Mouse (Mus musculus): ENCODE results near the gene Fam136a.

Fam136a gene

GRCm38 (mm10) chr6:86397257-86397980 is 32.0 kb downstream of the Fam136a start:
- no peak for ATAC-seq (ENCODE audit: low TSS enrichment)

DNA sequence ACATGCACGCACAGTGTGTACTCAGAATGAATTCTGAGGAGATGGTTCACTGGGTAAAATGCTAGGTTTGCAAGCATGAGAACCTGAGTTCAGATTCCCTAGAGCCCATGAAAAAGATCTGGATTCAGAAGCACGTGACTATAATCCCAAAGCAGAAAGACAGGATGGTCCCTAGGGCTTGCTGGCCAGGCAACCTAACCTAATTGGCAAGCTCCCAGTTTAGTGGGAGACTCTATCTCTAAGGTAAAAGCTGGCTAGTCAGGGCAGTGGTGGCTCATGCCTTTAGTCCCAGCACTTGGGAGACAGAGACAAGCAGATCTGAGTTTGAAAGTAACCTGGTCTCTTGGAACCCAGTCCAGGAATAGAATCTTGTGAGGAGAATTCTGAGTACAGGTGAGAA is 33.5 kb downstream of the Fam136a start:
- ATAC-seq (ENCODE audit: low TSS enrichment): no peak

DNA sequence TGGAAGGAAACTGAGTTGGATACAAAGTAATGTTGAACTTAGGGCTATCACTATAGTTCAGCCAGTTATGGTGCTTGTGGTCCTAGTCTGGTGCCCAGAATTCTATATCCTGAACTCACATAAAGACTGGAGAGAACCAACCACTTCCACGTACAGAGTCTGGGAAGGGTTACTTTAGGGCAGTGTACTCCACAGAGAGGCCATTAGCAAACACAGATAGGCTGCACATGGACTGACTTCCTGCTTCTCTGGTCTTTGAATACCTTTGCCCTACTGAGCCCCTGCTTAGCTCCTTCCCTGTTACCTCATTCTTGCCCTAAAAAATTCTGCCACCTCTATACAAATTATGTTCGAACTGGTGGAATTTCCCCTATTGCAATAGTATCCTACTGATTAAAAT is 34.5 kb downstream of the Fam136a start:
- no peak for ATAC-seq (ENCODE audit: low TSS enrichment)

DNA sequence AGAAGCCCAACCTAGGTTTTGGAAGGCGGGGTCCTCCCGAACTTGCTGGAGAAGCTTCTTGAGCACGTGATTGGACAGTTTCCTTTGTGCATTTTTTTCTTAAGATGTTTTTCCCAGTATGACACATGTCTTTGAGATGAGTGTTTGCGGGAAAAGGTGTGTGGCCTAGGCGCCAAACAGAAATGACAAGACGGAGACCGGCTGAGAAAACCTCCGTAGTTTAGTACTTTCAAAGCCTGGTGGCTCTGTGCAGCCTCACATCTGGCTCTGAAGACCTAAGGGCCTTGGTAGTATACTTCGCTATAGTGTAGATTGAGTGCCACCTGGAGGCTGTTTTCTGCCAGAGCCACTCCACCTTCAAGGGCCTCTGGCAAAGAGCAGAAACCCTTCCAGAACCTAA is 35.5 kb downstream of the Fam136a start:
- no peak for ATAC-seq (ENCODE audit: low TSS enrichment)

- ATAC-seq (ENCODE audit: low TSS enrichment): no peak
Measured at GRCm38 (mm10) chr6:86402681-86403607, 37.5 kb downstream of the Fam136a start.

DNA sequence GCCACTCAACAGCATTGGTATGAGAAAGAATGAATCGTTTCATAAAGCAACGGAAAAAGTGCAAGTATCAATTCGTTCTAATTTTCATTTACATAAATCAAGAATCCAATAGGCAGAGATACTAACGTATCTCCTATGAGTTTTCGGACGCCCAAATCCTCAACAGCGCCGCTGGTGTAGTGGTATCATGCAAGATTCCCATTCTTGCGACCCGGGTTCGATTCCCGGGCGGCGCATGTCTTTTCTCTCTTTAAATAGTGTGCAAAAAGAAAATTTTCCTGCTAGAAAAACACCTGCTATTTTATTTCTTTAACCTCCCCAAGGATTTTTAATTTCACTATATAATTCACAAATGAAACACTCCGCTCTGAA is 38.3 kb downstream of the Fam136a start:
- peak; percentile 45 for ATAC-seq (ENCODE audit: low TSS enrichment)

DNA sequence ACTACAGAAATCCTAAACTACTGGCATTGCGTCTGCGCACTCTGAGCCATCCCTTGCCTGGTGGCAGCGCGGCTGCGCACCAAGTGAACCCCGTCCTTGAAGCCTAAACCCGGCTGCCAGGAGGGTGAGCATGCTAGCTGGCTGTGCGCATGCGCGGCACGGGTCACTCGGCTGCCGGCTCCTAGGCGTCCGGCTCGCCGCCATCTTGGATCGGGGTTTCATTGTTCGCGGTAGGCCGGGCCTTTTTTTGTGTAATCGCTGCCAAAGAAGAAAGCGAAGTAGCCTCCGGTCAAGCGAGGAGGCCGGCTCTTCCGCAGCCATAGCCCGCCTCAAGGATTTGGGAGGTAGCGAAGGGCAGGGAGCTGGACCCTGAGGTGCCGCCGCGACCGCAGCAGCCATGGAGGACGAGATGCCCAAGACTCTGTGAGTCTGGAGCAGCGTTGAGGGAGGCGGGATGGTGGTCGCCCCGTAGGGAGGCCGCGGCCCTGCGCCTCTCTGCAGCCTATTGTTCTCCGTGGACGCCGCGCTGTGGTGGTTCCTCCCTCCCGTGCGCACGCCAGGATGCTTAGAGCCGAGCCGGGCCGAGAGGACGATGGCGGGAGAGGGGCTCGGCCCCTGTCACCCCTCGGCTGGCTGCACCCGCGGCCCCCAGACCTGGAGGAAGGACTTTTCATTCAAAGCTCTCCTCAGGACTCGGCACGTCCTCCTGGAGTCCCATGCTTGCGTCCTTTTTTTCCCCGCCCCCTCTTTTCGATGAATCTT is 38.8 kb downstream of the Fam136a start, which contains the start of gene Tia1:
Gene Tia1, plus strand, starts transcription at position 120 of the 762 bp plus-strand sequence.
- peak; percentile 95 for ATAC-seq (ENCODE audit: low TSS enrichment)

DNA sequence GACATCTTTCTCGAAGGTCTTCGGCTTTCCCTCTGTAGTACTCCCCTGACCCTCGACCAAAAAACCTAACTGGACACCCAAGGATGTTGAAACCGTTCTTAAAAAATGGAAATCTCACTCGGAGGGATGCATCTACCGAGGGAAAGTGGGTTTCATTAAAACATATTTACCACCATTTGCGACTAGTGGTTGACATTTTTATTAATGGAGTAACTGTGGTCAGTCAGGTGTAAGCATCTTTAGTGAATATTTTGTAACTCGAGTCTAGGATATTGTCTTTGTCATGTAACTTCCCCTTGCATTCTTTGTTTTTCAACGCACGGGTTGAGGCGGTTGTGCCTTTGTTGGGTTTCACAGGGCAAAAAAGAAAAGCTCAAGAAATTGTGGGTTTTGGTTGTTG is 39.5 kb downstream of the Fam136a start:
- ATAC-seq (ENCODE audit: low TSS enrichment): no peak

GRCm38 (mm10) chr6:86406306-86406705 is 40.9 kb downstream of the Fam136a start:
- ATAC-seq (ENCODE audit: low TSS enrichment): no peak

GRCm38 (mm10) chr6:86418711-86419110 is 53.3 kb downstream of the Fam136a start:
- ATAC-seq (ENCODE audit: low TSS enrichment): no peak

DNA sequence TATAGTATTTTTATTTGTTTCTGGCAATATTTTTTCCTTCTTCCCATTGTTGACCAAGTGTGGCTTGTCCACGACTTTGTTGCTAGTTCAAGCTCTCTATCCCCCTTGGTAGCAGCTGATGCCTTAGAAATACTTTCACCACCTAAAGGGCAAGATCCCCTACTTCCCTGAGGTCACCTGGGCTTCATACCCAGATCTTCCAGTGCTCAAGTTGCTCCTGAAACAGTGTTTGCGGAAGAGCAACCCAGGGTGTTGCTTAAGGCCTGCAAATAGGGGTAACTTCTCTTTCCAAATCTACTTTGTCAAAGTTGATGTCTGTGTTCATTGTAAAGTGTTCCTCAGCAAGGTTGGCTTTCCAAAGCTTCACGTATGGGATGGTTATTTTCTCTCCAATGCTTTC is 53.8 kb downstream of the Fam136a start:
- ATAC-seq (ENCODE audit: low TSS enrichment): no peak

Measured in frontal cortex, adult (tissue).